Mouse (Mus musculus) adrenal gland, adult 8-10 months (tissue): Measurements from ENCODE around the gene Rbp4. TPM values are rescaled to one million over a fixed set of nuclear protein-coding genes. Genes with fewer than 3 reads are reported as not detected.

Source experiments
- DNase-seq: peaks from one replicate; pipeline ENCODE4 v3.0.0; 2022
- total RNA-seq, 4 experiments: library from RNA; stranded (reverse); gene quantifications; 2 replicates each; pipeline ENCODE4 v1.2.4; 2022

The Rbp4 gene
- 10 to 100 TPM; 16.6 to 48.0 (median 34.0) TPM for total RNA-seq

DNA sequence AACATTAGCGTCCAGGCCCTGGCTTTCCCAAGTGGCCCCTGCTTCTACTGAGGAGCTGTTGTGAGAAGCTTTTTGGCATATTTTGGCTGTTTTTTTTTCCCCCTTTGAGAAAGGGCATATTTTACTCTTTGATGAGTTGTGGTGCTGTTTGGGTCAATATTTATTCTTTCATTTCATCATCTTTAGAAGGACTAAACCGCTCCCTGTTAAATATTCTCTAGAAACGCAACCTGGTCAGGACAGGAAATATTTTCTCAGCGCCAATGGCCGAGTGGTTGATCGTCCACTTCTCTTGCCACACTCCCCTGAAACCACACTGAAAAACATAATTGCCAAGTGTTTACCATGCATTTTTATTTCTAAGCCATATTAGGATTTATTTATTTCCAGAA is at the start of gene Rbp4:
Rbp4 (minus strand) TSS at position 63 of the 392 bp plus-strand sequence.
- no peak for DNase-seq

DNA sequence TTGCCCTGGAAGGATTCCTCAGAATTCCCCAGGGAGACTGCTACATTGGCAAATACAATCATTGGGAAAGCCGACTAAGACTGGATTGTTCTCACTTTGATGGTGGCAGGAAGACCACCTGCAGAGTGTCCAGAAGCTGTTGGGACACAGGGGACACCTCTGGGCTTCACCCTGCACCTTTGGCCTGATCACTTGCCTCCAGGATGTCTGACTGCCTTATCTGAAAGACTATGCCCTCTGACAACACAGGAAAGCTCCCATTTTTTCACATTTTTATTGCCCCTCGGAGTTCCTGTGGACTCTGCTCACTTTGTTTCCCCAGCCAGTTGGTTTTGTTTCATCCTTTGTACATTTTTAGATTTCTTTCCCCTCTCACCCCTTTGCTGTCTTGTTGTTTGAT is 39.6 kb upstream of the Rbp4 start:
- DNase-seq, result no peak

DNA sequence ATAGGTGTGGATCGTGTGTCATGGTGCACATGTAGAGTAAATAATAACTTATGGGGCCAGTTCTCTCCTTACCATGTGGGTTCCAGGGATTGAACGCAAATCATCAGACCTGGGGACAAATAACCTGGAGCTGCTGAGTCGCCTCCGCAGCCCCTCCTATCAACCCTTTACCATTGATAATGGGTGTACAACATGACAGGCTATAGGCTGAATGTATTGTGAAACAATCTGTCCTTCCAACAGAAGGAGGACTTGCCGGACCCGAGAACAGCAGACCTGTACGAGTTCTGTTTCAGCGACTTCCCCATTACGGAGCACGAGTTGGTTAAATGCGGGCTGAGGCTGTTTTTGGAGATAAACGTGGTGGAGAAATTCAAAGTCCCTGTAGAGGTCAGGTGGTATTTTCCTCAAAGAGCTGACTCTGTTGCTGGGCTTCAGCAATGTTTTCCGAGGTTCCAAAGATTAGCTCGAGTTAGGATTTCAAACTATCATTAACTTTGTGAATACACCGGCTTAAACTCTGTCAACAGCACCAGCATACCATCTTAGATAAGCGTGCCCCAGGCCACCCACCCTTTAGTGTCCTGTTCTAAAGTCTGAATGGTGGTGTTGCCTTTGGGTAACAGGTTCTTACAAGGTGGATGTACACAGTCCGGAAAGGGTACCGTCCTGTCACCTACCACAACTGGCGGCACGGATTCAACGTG is 36.7 kb upstream of the Rbp4 start:
- no peak for DNase-seq

DNA sequence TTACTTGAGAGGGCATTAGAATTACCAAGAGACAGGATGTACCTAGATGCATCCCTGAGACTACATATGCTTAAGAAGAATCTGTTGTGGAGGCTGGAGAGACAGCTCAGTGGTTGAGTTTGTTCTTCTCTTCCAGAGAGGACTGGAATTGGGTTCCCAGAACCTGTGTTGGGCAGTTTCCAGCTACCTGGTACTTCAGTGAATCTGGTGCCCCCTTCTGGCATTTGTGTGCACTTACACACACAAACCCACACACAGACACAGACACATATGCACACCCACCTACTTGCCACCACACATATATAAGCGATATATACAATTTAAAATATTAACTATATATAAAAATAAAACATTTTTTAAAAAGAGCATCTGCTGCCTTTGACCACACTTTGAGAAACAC is 31.2 kb upstream of the Rbp4 start:
- no peak for DNase-seq

DNA sequence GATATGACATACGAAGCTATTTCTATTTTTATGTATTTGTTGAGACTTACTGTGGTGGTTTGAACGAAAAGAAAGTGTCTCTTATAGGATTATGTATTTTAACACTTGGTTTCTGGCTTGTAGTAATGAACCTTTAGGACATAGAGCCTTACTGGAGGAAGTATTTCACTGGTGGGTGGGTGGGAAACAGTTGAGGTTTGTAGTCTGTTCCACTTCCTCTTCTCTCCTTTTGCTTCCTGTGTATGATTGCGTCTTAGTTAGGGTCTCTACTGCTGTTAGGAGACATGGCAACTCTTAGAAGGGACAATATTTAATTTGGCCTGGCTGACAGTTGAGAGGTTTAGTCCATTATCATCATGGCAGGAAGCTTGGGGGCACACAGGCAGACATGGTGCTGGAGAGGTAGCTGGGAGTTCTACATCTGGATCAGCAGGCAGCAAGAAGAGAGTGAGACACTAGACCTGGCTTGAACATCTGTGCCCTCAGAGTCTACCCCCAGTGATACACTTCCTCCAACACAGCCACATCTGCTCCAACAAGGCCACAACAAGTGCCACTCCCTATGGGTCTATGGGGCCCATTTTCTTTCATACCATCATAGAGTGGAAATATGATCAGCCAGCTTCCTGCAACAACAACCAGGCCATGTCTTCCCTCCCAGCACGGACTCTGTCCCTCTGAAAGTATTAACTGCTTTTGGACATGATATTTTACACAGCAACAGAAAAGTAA is 18.6 kb upstream of the Rbp4 start:
- DNase-seq, result no peak

DNA sequence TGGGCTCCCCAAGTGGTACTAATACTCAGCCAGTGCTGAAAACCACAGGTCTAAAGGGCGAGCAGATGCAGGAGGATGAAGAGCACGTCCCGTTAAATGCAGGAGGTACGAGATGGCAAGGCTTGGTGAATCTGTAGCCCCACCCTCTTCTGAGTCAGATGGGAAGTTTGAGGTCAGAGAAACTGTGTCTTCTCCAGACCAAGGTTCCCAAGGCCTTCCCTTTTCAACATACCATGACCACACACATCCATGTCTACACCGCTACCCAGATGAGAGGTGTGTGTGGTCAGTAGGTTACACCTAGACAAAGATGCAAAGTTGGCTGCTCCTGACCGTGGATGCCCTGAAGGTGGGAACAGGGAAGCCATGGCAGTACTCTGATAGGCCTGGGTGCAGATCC is 9.7 kb upstream of the Rbp4 start:
- DNase-seq, result no peak

DNA sequence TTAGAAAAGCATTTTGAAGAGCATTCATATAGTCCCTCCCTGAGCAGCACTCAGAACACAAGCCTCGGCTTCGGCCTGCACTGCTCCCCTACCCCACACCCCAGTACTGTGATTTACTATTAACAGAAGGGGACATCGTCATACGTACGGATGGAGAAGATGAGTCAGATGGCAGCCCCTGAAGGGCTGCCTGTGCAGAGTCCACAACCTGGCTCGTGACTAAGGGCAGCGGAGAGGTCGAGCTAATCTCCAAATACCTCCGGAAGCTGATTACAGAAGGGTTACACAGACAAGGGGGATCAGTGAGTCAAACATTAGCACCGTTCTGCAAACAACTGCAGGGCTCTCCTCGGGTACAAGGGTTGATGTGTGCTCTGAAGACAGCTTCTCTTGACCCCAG is 8.9 kb upstream of the Rbp4 start:
- no peak for DNase-seq

DNA sequence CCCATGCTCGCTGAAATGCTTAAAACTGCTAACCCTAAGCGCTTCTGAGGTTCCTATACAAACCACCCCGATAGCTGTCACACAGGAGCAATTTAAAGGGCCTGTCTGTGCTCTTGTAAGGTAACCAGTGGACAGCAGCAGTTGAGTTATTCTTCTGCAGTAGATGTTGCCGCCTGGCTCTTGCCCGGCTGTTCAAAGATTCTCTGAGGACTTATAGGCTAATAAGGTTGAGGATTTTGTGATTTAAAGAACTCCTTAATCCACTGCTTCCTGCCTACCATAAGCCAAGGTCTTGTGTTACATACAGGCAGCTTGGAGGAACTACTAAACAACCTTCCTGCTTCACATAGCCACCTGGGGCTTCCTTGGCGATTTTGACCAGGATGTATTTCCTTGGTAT is 7.4 kb upstream of the Rbp4 start, which contains the start of gene Pde6c:
Pde6c (plus strand) TSS at position 301 of the 400 bp plus-strand sequence.
- no peak for DNase-seq

DNA sequence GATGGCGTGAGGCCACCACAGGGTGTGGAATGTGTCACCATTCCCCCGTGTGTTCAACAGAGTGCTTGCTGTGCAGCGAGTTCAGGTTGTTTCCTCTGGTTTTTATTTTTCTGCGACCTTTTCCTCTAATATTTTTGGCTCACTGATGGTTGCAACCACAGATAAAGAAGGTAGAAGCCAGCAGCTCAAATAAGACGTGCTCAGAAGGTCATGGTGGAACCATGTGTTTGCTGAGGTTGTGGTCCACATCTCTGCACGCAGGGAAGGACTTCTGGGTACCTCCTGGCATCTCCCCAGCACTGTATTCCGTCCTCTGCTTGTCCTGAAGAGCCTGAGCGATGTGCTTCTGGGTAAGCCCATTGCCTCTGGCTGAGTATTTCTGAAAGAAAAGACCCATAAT is 1.6 kb upstream of the Rbp4 start:
- no peak for DNase-seq

DNA sequence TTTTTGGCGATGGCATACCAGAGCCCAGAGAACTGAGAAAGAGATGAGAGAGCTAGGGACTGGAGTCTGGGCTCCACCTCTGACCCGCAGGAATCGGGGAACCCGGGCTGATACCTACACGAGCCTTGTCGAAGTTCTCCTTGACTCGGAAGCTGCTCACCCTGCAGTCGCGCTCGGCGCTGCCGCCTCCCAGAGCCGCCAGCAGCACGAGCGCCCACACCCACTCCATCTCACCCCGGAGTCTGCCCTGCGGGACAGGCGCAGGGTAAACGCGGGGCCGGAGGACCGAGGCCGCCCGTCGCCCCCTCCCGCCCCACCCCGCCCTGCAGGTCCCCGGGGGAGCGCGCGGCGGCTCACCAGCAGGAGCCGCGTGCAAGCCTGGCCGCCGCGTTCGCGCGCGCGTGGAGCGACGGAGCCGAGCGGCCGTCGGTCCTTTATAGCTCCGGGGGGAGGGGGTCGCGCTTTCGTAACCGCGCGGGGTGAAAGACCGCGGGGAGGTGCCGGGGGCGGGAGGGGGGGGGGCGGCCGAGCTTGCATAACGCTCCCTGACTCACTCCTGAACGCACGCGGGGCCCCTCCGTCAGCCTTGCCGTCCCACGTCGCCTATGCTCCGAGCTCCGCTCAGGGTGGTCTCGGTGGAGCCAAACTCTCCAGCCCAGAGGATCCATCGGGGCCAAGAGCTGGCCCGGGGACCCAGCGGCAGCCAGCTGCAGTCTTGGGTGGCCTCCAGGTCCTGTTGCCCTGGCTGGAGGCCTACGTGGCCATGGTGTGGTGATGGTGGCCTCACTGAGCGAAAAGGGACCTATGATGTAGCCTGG is 471 bp downstream of the Rbp4 start:
- DNase-seq, result no peak

DNA sequence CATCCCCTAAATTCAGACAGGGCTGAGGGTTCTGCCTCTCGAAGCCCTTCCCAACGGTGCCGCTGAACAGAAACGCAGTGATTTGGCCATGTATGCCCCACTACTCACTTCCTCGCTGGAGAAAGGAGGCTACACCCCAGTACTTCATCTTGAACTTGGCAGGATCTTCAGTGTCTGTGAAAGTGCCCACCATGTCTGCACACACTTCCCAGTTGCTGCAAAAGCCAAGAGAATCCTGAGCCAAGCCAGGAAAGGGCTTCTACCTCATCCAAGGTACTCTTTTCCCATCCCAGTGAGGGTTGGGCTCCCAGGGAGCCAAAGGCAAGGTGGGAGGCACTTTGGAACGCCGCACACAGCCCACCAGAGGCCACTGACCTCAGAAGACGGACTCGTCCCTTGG is 1.2 kb downstream of the Rbp4 start:
- DNase-seq, result no peak

DNA sequence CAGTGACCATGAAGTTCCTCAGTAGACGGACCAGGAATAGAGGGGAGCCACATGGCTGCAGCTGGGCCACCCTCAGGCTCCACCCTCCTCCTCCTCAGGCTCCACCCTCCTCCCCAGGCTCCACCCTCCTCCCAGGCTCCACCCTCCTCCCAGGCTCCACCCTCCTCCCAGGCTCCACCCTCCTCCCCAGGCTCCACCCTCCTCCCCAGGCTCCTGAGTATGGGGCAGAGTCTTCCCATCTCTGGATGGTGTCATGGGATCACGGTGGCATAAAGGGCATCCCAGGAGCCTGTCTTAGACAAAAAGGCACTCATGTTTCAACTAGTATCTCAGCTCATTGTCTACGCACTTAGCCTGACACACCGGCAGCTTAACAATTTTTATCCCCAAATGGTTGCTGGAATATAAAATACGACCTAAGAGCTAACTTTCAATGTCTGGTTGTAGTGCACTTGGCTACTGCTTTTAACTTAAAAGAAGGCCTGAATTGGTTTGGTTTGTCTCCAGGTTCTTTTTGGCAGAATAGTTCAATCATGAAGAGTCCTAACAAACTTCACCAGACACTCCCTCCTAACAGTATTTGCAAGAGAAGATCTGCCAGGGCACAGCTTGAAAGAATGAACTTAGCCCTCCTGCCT is 4.8 kb downstream of the Rbp4 start:
- no peak for DNase-seq

DNA sequence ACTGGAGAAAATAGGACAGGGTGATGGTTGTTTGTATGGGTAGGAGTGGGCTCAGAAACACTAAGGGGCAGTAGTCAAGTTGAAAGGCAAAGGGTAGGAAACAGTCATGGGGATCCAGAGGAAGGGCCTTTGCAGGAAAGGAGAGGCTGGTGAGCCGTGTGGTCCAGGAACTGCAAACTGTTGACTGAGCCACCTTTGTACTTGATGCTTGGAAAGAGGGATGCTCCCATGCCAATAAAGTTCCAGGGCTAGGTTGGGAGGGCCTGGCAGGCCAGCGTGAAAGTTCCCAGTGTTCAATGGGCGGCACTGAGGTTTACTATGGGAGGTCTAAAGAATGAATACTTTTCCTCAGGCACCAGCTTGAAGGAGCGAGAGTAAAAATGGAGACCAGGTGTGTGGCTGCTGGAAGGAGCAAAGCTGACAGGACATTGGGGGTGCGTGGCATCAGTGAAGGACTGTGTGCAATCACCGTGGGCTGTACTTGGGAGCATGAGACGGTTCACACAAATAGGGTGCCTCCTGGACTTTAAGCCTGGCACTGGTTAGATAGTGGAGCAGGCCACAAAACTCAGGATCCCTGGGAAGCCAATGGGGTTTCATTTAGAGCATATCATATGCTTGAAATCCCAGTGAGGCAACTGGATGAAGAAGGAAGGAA is 10.1 kb downstream of the Rbp4 start:
- DNase-seq, result no peak

DNA sequence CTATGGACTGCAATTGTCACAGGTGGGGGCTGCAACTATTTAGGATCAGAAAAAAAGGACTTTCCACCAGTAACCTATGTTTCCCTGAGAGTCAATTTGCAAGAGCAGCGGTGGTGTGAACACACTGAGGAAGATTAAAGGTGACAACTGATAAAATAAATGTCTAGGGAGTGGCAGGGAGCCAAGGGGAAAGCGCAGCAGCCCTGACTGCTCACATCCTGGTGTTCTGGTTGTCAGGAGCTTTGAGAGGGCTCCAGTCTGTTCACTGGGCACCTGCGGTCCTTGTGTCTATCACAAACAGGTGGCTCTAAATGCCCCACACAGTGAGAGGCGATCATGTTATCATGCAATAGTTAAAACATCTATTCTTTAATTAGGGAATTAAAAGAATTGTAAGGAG is 12.5 kb downstream of the Rbp4 start:
- DNase-seq, result no peak

DNA sequence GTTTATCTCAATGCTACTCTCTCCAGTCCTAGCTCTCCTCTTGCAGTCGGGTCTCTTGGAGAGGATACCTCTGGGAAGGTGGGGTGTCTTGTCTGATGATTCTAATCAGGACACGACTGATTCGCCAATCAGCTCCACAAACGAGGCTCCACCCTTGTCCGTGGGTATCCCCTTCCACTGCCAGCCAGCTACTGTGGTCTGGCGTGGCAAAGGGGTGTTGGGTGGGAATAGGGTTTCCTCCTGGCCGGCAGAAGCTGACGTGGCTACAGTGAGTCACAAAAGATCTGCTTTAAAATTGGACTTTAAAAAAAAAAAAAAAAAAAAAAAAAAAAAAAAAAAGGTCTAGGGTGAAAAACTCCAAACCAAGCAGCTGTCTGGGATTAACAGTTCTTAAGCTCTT is 14.0 kb downstream of the Rbp4 start:
- DNase-seq, result no peak

DNA sequence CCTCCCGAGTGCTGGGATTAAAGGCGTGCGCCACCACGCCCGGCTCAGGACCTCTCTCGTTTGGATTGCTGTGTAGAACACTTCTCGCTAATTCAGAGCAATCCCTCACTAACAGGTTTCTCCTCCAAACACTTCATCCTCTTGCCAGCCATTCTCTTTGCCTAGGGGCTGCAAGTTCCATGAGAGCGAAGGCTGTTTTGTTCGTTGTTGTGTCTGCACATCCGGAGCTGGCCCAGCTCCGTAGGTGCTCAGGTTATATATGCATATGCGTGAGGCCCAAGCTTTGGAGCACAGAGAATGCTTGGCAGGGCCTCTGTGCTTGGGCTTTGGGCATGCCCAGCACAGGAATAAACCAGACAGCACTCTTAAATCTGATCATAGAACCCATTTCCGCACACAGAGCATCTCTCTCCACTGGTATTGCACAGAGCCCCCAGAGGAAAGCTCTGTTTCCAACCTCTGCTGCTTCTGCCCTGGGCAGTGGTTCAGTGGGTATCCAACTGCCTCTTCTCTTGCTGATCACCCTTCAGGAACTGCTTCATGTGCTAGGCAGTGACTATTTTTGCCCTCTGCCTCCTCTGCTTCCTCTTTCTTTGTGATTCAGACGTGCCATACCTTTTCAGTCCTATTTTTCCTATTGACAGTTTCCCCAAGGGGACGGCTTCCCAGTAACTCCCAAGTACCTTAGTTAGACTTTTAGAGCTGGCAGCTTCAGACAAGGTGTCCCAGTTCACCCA is 15.4 kb downstream of the Rbp4 start:
- no peak for DNase-seq

DNA sequence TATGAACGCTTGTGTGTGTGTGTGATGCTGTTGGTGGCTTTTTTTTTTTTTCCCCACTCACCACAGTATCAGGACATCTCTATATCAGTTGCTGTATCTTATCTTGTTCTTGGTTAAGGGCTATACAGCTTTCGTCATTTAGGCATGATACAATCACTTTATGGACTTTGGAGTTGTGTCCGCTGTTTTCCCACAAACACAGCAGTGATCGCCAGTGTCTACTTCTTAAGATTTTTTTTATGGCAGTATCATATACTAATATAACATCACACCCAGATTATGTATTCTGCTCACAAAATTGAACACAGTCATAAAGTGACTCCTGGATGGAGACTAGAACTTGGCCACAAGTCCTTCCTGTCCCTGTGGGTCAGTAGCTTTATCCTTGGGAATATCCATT is 17.2 kb downstream of the Rbp4 start:
- no peak for DNase-seq

DNA sequence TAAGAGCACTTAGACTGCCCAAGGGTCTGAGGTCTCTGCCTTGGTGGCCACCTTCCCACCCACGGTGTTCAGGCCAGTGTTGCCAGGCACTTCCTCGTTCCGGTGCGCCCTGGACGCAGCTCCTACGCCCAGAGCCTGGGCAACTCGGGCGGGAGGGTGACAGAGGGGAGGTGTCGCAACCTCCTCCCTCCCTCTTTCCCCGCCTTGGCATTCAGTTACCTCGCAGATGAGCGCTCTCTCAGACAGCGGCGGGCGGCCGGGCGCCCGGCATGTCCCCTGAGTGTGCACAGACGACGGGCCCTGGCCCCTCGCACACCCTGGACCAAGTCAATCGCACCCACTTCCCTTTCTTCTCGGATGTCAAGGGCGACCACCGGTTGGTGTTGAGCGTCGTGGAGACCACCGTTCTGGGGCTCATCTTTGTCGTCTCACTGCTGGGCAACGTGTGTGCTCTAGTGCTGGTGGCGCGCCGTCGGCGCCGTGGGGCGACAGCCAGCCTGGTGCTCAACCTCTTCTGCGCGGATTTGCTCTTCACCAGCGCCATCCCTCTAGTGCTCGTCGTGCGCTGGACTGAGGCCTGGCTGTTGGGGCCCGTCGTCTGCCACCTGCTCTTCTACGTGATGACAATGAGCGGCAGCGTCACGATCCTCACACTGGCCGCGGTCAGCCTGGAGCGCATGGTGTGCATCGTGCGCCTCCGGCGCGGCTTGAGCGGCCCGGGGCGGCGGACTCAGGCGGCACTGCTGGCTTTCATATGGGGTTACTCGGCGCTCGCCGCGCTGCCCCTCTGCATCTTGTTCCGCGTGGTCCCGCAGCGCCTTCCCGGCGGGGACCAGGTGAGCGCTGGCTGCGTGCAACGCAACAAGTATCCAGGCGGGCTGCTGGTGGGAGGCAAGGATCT is 28.0 kb downstream of the Rbp4 start, which contains the start of gene Ffar4:
Ffar4 (plus strand) TSS at position 214 of the 901 bp plus-strand sequence.
- peak; percentile 33 for DNase-seq

DNA sequence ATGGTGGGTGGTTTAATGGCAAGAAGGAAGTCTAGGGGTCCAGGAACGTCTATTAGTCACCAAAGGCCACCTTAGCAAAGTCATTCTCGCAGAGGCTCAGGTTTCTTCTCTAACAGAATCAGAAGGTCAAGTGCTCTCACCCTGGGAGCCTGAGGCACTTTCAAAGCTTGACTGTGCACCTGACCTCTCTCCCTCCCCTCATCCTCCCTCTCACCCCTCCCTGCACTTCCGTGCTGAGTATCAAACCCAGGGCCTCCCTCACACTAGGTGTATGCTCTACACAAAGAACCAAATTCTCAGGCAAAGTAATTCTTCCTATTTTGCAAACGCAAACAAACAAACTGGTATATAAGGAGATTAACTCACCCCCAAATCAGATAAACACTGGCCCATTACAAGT is 28.9 kb downstream of the Rbp4 start:
- DNase-seq, result no peak

DNA sequence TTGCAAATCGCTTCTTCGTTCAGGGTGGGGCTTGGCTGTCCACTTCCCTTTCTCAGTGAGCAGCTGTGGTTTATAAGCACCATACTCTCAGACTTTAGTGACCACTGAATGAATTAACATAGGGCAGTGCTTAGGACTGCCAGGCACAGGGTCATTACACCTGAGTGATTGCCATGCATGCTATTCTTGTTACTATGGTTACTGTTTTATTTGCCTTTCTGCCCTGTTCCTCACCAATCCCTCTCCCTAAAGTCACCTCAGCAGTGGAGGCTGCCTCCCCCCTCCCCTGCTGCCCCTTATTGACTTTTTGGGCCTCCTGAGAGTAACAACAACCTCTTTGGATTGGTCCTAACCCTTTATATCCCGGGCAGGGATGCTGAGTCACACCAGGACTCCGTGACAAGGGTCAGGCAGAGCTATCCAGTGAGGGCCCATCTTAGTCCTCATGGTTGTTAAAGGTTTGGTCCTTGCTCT is 33.5 kb downstream of the Rbp4 start:
- DNase-seq, result no peak
